In genomic region chr5:110230401-110230779, GRCm38 (mm10) we compare ENCODE assay signal across 9 mouse cellular contexts. TPM values are rescaled to one million over a fixed set of nuclear protein-coding genes. Genes with fewer than 3 reads are reported as not detected.
A peak's percentile ranks its signal among the peaks of the same experiment; 100 is the strongest.
DNase-seq lines count a peak whose midpoint lies in the region; ATAC-seq lines count a peak whose summit lies in the region.
"Had no signal": no experiment of that assay in that cellular context is flagged by ENCODE, and none has a peak within 500 bp of the region (broad histone marks: within the 10 kb centered on the region; RNA-seq: fewer than 3 reads in every experiment).

No protein-coding gene starts in this region.

- peak overlapping the region; percentile 97 for H3K9ac ChIP-seq in heart, embryonic 13.5 days
- peak overlapping the region; percentile 98 for H3K9ac ChIP-seq in hindbrain, embryonic 11.5 days (ENCODE audit: low read depth, low read length)

- peaks cover 22% of the 10 kb centered on the region for H3K4me1 ChIP-seq in heart, embryonic 13.5 days
- no peaks in the 10 kb centered on the region for H3K4me1 ChIP-seq in hindbrain, embryonic 11.5 days (replicated peaks; ENCODE audit: control insufficient read depth, insufficient read depth, low read length)

- H3K36me3 ChIP-seq in heart, embryonic 13.5 days, result peaks cover 39% of the 10 kb centered on the region
- 0 out of 2 replicates have a peak, but pooled peaks cover 3% of the 10 kb centered on the region for H3K36me3 ChIP-seq in hindbrain, embryonic 11.5 days (ENCODE audit: control insufficient read depth, insufficient read depth, low read length)
- H3K36me3 ChIP-seq in macrophage (ENCODE audit: inconsistent target), result peaks cover 28% of the 10 kb centered on the region

- intact Hi-C loops in heart, postnatal 14 days (cut with DNase I), result no loop called here

- H3K9me3 ChIP-seq in heart, embryonic 13.5 days, result no peaks in the 10 kb centered on the region
- no peaks in the 10 kb centered on the region for H3K9me3 ChIP-seq in hindbrain, embryonic 11.5 days (ENCODE audit: control insufficient read depth, low read length)

- no peaks in the 10 kb centered on the region for H3K27me3 ChIP-seq in heart, embryonic 13.5 days (replicated peaks)
- no peaks in the 10 kb centered on the region for H3K27me3 ChIP-seq in hindbrain, embryonic 11.5 days (ENCODE audit: control insufficient read depth, insufficient read depth, low read length)
- H3K27me3 ChIP-seq: Patski had no signal

- H3K4me3 ChIP-seq in heart, embryonic 13.5 days, result peak overlapping the region; percentile 91
- H3K4me3 ChIP-seq in hindbrain, embryonic 11.5 days (ENCODE audit: low read depth, low read length), result peak overlapping the region; percentile 95
- H3K4me3 ChIP-seq in macrophage (ENCODE audit: inconsistent target), result peak overlapping the region; percentile 72

- DNase-seq in heart, postnatal 14 days, result no peak
- peak; percentile 12 for DNase-seq in R1 (ENCODE audit: low read depth, low spot score)
- DNase-seq in hindbrain, embryonic 11.5 days (ENCODE audit: low spot score), result no peak
- DNase-seq in adrenal gland, postnatal 4 days (ENCODE audit: low spot score in 2 of 2), result no peak
- no peak for DNase-seq in cerebellum, adult 8-10 months
- no peak for DNase-seq in urinary bladder, postnatal 10 days (ENCODE audit: low spot score)

- H3K27ac ChIP-seq in heart, embryonic 13.5 days (replicated peaks), result peak overlapping the region; percentile 93
- 0 out of 2 replicates have a peak overlapping the region, but pooled peaks have one; percentile 60 for H3K27ac ChIP-seq in hindbrain, embryonic 11.5 days (ENCODE audit: low read depth, low read length)
- H3K27ac ChIP-seq in macrophage, result peak overlapping the region; percentile 37; the same call in 1 of the 2 replicates

- no peak for ATAC-seq in heart, embryonic 13.5 days (ENCODE audit: extremely low read depth, insufficient number of reproducible peaks, low FRiP score, low TSS enrichment)
- 0 out of 2 replicates have a peak, but pooled peaks have one; percentile 3 for ATAC-seq in hindbrain, embryonic 11.5 days (ENCODE audit: low FRiP score)

- peak overlapping the region; percentile 83 for H3K4me2 ChIP-seq in heart, embryonic 13.5 days
- H3K4me2 ChIP-seq in hindbrain, embryonic 11.5 days (replicated peaks; ENCODE audit: low read depth, low read length), result peak overlapping the region; percentile 61

- peaks cover 39% of the 10 kb centered on the region for H3K79me2 ChIP-seq in macrophage (ENCODE audit: inconsistent target)

- 9% methylated on average over 8 of the region's 8 CpGs for WGBS in heart, embryonic 13.5 days
- 12% methylated on average over 8 of the region's 8 CpGs for WGBS in hindbrain, embryonic 11.5 days
- 6% methylated on average over 8 of the region's 8 CpGs for WGBS in macrophage (ENCODE audit: missing documents)

RNA-seq across cellular contexts. Expression of gene Ankle2, which starts 0.4 kb away (rescaled TPM):
- polyA plus RNA-seq in heart, embryonic 13.5 days (2015; fragmentation: Nextera tagmentation; extraction: Ambion mirVana), result 16.1 and 16.3 TPM in 2 replicates
- total RNA-seq in heart, postnatal 14 days (2021), result 10 to 100 TPM; 25.8 to 25.9 TPM
- 38.7 and 46.5 TPM in 2 replicates for polyA plus RNA-seq in hindbrain, embryonic 11.5 days (2014; fragmentation: Nextera tagmentation; extraction: Ambion mirVana)
- total RNA-seq in macrophage (2018; cell fraction: chromatin; rRNA removed), result 100 to 1,000 TPM in 2 of 26 experiments, 10 to 100 TPM in 24; 10.9 to 103 (median 65.8) TPM
- total RNA-seq in macrophage (2018; cell fraction: cytosol; rRNA removed), result 10 to 100 TPM; 28.5 to 85.5 (median 49.6) TPM
- total RNA-seq in macrophage (2018; cell fraction: nucleus; rRNA removed), result 100 to 1,000 TPM in 2 of 26 experiments, 10 to 100 TPM in 24; 22.2 to 116 (median 68.2) TPM
- 22.8 to 37.6 TPM (median 32.0 TPM) in 3 replicates for polyA plus RNA-seq in macrophage (2018)
- total RNA-seq in adrenal gland, postnatal 4 days (2021), result 10 to 100 TPM; 47.2 to 48.3 TPM

RNA-seq across cellular contexts. Expression of gene Pgam5, which starts 39.3 kb away (rescaled TPM):
- 47.4 and 56.3 TPM in 2 replicates for polyA plus RNA-seq in heart, embryonic 13.5 days (2015; fragmentation: Nextera tagmentation; extraction: Ambion mirVana)
- 10 to 100 TPM; 28.9 to 32.3 TPM for total RNA-seq in heart, postnatal 14 days (2021)
- 88.9 and 94.3 TPM in 2 replicates for polyA plus RNA-seq in hindbrain, embryonic 11.5 days (2014; fragmentation: Nextera tagmentation; extraction: Ambion mirVana)
- total RNA-seq in macrophage (2018; cell fraction: chromatin; rRNA removed), result 10 to 100 TPM in 22 of 26 experiments, 1 to 10 TPM in 4; 4.7 to 39.2 (median 20.7) TPM
- 10 to 100 TPM; 15.7 to 28.5 (median 22.6) TPM for total RNA-seq in macrophage (2018; cell fraction: cytosol; rRNA removed)
- 10 to 100 TPM in 25 of 26 experiments, 1 to 10 TPM in 1; 9.4 to 38.0 (median 17.8) TPM for total RNA-seq in macrophage (2018; cell fraction: nucleus; rRNA removed)
- 13.1 to 37.7 TPM (median 18.8 TPM) in 3 replicates for polyA plus RNA-seq in macrophage (2018)
- 10 to 100 TPM; 48.1 to 49.0 TPM for total RNA-seq in adrenal gland, postnatal 4 days (2021)

RNA-seq across cellular contexts. Expression of gene Golga3, which starts 53.9 kb away (rescaled TPM):
- polyA plus RNA-seq in heart, embryonic 13.5 days (2015; fragmentation: Nextera tagmentation; extraction: Ambion mirVana), result 15.1 and 15.6 TPM in 2 replicates
- total RNA-seq in heart, postnatal 14 days (2021), result 10 to 100 TPM; 36.5 to 42.6 TPM
- 21.0 and 26.0 TPM in 2 replicates for polyA plus RNA-seq in hindbrain, embryonic 11.5 days (2014; fragmentation: Nextera tagmentation; extraction: Ambion mirVana)
- total RNA-seq in macrophage (2018; cell fraction: chromatin; rRNA removed), result 100 to 1,000 TPM in 13 of 26 experiments, 10 to 100 TPM in 13; 23.3 to 209 (median 102) TPM
- total RNA-seq in macrophage (2018; cell fraction: cytosol; rRNA removed), result 10 to 100 TPM; 26.8 to 71.0 (median 38.8) TPM
- total RNA-seq in macrophage (2018; cell fraction: nucleus; rRNA removed), result 100 to 1,000 TPM in 3 of 26 experiments, 10 to 100 TPM in 23; 28.6 to 139 (median 72.1) TPM
- polyA plus RNA-seq in macrophage (2018), result 22.1 to 29.2 TPM (median 23.3 TPM) in 3 replicates
- total RNA-seq in adrenal gland, postnatal 4 days (2021), result 10 to 100 TPM; 39.9 to 43.6 TPM

RNA-seq across cellular contexts. Expression of gene Pxmp2, which starts 55.6 kb away (rescaled TPM):
- polyA plus RNA-seq in heart, embryonic 13.5 days (2015; fragmentation: Nextera tagmentation; extraction: Ambion mirVana), result 16.0 and 19.1 TPM in 2 replicates
- total RNA-seq in heart, postnatal 14 days (2021), result 10 to 100 TPM; 49.9 to 60.2 TPM
- polyA plus RNA-seq in hindbrain, embryonic 11.5 days (2014; fragmentation: Nextera tagmentation; extraction: Ambion mirVana), result 7.9 and 10.0 TPM in 2 replicates
- 1 to 10 TPM in 5 of 26 experiments, under 1 TPM in 1, not detected in 20; 0.58 to 3.5 (median 1.8) TPM for total RNA-seq in macrophage (2018; cell fraction: chromatin; rRNA removed)
- total RNA-seq in macrophage (2018; cell fraction: cytosol; rRNA removed), result 1 to 10 TPM in 18 of 26 experiments, under 1 TPM in 8; 0.59 to 2.1 (median 1.2) TPM
- total RNA-seq in macrophage (2018; cell fraction: nucleus; rRNA removed), result 1 to 10 TPM in 5 of 26 experiments, under 1 TPM in 6, not detected in 15; 0.59 to 5.6 (median 0.83) TPM
- 1.5 to 1.8 TPM (median 1.5 TPM) in 3 replicates for polyA plus RNA-seq in macrophage (2018)
- total RNA-seq in adrenal gland, postnatal 4 days (2021), result 10 to 100 TPM; 12.9 to 16.3 TPM

RNA-seq across cellular contexts. Expression of gene Pole, which starts 55.7 kb away (rescaled TPM):
- 16.2 and 17.7 TPM in 2 replicates for polyA plus RNA-seq in heart, embryonic 13.5 days (2015; fragmentation: Nextera tagmentation; extraction: Ambion mirVana)
- total RNA-seq in heart, postnatal 14 days (2021), result 1 to 10 TPM; 2.4 to 3.9 TPM
- polyA plus RNA-seq in hindbrain, embryonic 11.5 days (2014; fragmentation: Nextera tagmentation; extraction: Ambion mirVana), result 28.5 and 30.1 TPM in 2 replicates
- total RNA-seq in macrophage (2018; cell fraction: chromatin; rRNA removed), result 10 to 100 TPM in 6 of 26 experiments, 1 to 10 TPM in 19, under 1 TPM in 1; 0.59 to 19.8 (median 6.4) TPM
- total RNA-seq in macrophage (2018; cell fraction: cytosol; rRNA removed), result 1 to 10 TPM; 1.1 to 3.2 (median 1.9) TPM
- 10 to 100 TPM in 2 of 26 experiments, 1 to 10 TPM in 24; 1.2 to 37.0 (median 2.7) TPM for total RNA-seq in macrophage (2018; cell fraction: nucleus; rRNA removed)
- 0.57 to 14.9 TPM (median 4.5 TPM) in 3 replicates for polyA plus RNA-seq in macrophage (2018)
- 10 to 100 TPM; 18.1 to 22.2 TPM for total RNA-seq in adrenal gland, postnatal 4 days (2021)

Comparison
In these comparisons a context has a peak if more than half of its experiments do, and no peak if none do; other contexts are left out.
1. H3K27ac ChIP-seq: peak in every context shown above with its lines; median percentile 93 in heart, embryonic 13.5 days; 60 in hindbrain, embryonic 11.5 days; 37 in macrophage.